Mouse (Mus musculus): ENCODE measurements around the gene A930018P22Rik.

The A930018P22Rik gene

DNA sequence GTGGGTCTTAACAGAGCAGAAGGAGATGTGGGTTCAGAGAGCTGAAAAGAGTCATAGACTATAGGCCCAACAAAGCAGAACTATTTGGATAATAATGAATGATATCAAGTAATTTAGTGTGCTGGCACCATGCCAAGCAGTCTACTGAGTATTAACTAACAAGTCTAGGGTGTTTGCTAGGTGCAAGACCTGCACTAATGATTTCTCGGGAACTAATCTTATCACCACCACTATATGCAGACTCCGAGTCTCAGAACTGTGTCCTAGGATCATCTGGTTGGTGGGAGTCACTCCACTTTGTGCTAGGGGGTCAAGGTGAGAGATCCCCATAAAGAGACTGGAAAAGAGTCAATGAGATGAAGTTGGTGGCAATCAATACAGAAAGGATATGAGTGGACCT is 43.1 kb downstream of the A930018P22Rik start:
- DNase-seq, result no peak

DNA sequence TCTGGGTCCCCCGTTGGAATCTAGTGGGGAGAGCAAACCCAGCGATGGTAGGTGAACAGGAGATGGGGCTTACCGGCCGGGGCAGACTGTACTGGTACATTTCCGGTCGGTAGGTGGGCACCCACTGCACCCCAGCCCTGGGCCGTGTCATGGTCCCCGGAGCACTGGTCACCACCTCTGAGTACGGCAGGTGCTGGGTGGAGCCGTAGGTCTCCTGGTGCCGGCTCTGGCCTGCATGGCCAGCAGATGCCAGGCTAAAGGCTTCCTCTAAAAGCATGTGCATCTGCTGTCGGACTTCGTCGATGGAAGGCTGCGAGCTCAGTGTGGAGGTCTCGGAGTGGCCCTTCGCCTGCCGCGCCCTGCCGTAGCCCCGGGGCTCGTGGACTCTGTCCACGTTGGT is 45.2 kb downstream of the A930018P22Rik start:
- DNase-seq, result no peak

DNA sequence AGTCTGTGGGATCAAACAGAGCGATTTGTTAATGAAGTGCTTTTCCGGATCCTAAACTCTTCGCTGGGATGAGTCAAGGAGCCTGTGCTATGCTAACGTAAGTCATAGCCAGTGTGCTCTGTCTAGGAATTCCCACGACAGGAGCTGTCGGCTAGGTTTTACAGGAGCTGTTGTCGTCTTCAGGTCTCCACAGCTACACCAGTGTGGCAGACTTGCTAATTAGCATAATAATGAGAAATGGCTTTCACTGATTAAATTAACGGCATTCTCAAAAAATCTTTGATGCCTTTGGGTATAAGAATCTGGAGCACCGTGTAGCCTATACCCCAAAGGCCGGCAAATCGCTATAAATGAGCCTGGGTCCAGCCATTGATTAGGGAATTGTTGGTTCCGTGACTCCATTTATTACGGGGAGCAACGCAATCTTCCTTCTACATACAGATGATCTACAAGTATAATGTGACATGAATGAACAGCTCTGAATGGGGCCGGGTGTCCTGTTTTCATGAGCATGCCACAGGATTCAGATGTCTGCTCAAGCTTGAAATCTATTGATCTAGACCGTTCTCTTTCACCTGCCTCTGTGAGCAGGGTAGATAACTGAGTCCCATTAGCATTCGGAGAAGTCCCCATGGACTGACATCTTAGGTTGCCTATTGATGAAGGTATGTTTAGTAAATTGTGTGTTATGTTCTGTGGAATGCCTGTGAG is 45.8 kb downstream of the A930018P22Rik start:
- DNase-seq, result no peak

DNA sequence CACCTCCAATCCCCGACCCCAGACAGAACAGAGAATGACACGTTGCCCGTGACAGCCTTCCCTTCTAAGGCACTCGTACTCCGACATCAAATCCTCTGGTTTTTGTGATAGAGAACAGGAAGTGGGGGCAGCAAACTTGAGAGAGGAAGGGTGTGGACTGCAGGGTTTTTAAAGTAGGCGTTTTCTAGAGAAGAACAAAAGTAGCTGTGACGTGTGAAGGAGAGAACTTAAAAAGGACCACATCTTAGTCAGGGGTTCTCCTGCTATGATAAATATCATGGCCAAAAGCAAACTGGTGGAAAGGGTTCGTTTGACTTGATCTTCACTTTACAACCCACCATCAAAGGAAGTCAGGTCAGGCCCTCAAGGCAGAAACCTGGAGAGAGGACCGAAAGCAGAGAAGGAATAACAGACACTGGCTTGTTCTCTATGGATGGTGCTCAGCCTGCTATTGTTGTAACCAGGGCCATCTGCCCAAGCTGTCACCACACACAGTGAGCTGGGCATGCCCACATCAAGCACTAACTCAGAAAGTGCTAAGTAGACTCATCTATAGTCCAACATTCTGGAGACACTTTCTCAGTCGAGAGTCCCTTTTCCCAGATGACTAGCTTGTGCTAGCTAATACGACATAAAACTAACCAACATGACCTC is 50.3 kb downstream of the A930018P22Rik start:
- DNase-seq, result no peak

DNA sequence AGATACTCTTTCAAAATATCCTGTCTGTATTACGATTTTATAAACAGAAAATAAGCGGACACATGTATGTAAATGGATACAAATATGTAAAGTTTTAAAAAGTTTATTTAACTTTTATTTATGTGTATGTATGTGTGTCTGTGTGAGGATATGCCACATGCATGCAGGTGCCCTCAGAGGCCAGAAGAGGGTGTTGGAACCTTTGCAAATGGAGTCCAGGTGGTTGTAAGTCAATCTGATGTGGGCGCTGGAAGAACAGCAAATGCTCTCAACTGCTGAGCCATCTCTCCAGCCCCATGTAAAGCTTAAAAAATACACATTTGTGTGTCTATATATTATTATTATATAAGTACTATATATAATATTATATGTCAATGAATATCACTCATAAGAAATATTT is 50.9 kb downstream of the A930018P22Rik start:
- no peak for DNase-seq

Data from kidney, adult 18-20 months (tissue).